Mouse (Mus musculus): ENCODE results near the gene Galnt14. TPM values are rescaled to one million over a fixed set of nuclear protein-coding genes. Genes with fewer than 3 reads are reported as not detected.

The Galnt14 gene
- polyA plus RNA-seq, 1 experiment from 2014 or later: 0.75 TPM

GRCm38 (mm10) chr17:73561149-73561548, 149.1 kb downstream of the Galnt14 start:
- no peak for ATAC-seq (replicated peaks; ENCODE audit: extremely low read depth, insufficient read depth, low FRiP score)
- Histone ChIP-seq H3K27ac (ENCODE audit: low read length) (no peak overlapping the region), H3K4me1 (ENCODE audit: control insufficient read depth, insufficient read depth, low read length) (no peaks in the 10 kb centered on the region), H3K27me3 (ENCODE audit: control insufficient read depth, insufficient read depth, low read length) (no peaks in the 10 kb centered on the region), H3K4me2 (ENCODE audit: low read depth, low read length) (no peak overlapping the region), H3K36me3 (ENCODE audit: control insufficient read depth, insufficient read depth) (no peaks in the 10 kb centered on the region), H3K9me3 (replicated peaks; ENCODE audit: control insufficient read depth, low read length) (no peaks in the 10 kb centered on the region), H3K4me3 (ENCODE audit: low read length) (no peak overlapping the region), H3K9ac (ENCODE audit: low read length) (no peak overlapping the region)
- WGBS: 56% methylated on average over 3 of the region's 3 CpGs

- H3K27ac ChIP-seq (ENCODE audit: low read length): no peak overlapping the region
- WGBS: 53% methylated on average over 5 of the region's 5 CpGs
- no peaks in the 10 kb centered on the region for H3K36me3 ChIP-seq (ENCODE audit: control insufficient read depth, insufficient read depth)
- H3K9me3 ChIP-seq (replicated peaks; ENCODE audit: control insufficient read depth, low read length): no peaks in the 10 kb centered on the region
- H3K9ac ChIP-seq (ENCODE audit: low read length): no peak overlapping the region
- H3K4me1 ChIP-seq (ENCODE audit: control insufficient read depth, insufficient read depth, low read length): no peaks in the 10 kb centered on the region
- H3K4me3 ChIP-seq (ENCODE audit: low read length): no peak overlapping the region
- no peak overlapping the region for H3K4me2 ChIP-seq (ENCODE audit: low read depth, low read length)
- H3K27me3 ChIP-seq (ENCODE audit: control insufficient read depth, insufficient read depth, low read length): no peaks in the 10 kb centered on the region
- ATAC-seq (replicated peaks; ENCODE audit: extremely low read depth, insufficient read depth, low FRiP score): no peak
Measured at GRCm38 (mm10) chr17:73560208-73560784, 150.0 kb downstream of the Galnt14 start.

- no peak for ATAC-seq (replicated peaks; ENCODE audit: extremely low read depth, insufficient read depth, low FRiP score)
- Histone ChIP-seq H3K36me3 (ENCODE audit: control insufficient read depth, insufficient read depth) (no peaks in the 10 kb centered on the region), H3K4me3 (ENCODE audit: low read length) (no peak overlapping the region), H3K27me3 (ENCODE audit: control insufficient read depth, insufficient read depth, low read length) (no peaks in the 10 kb centered on the region), H3K9me3 (replicated peaks; ENCODE audit: control insufficient read depth, low read length) (no peaks in the 10 kb centered on the region), H3K9ac (ENCODE audit: low read length) (no peak overlapping the region), H3K4me2 (ENCODE audit: low read depth, low read length) (no peak overlapping the region), H3K27ac (ENCODE audit: low read length) (no peak overlapping the region), H3K4me1 (ENCODE audit: control insufficient read depth, insufficient read depth, low read length) (no peaks in the 10 kb centered on the region)
- 54% methylated on average over 4 of the region's 4 CpGs for WGBS
Measured at GRCm38 (mm10) chr17:73559498-73559897, 150.8 kb downstream of the Galnt14 start.

GRCm38 (mm10) chr17:73557101-73557500, 153.2 kb downstream of the Galnt14 start:
- Histone ChIP-seq H3K9ac (ENCODE audit: low read length) (no peak overlapping the region), H3K4me1 (ENCODE audit: control insufficient read depth, insufficient read depth, low read length) (no peaks in the 10 kb centered on the region), H3K27me3 (ENCODE audit: control insufficient read depth, insufficient read depth, low read length) (no peaks in the 10 kb centered on the region), H3K36me3 (ENCODE audit: control insufficient read depth, insufficient read depth) (no peaks in the 10 kb centered on the region), H3K9me3 (replicated peaks; ENCODE audit: control insufficient read depth, low read length) (no peaks in the 10 kb centered on the region), H3K4me3 (ENCODE audit: low read length) (no peak overlapping the region), H3K27ac (ENCODE audit: low read length) (no peak overlapping the region; the same call in 1 of the 2 replicates), H3K4me2 (ENCODE audit: low read depth, low read length) (no peak overlapping the region)
- 41% methylated on average over 3 of the region's 3 CpGs for WGBS
- ATAC-seq (replicated peaks; ENCODE audit: extremely low read depth, insufficient read depth, low FRiP score): peak; percentile 52; the same call in 1 of the 2 replicates

GRCm38 (mm10) chr17:73556436-73556835, 153.8 kb downstream of the Galnt14 start:
- no peak for ATAC-seq (replicated peaks; ENCODE audit: extremely low read depth, insufficient read depth, low FRiP score)
- Histone ChIP-seq H3K4me3 (ENCODE audit: low read length) (no peak overlapping the region), H3K4me1 (ENCODE audit: control insufficient read depth, insufficient read depth, low read length) (no peaks in the 10 kb centered on the region), H3K9me3 (replicated peaks; ENCODE audit: control insufficient read depth, low read length) (no peaks in the 10 kb centered on the region), H3K27ac (ENCODE audit: low read length) (peak overlapping the region; percentile 24; the same call in 1 of the 2 replicates), H3K9ac (ENCODE audit: low read length) (no peak overlapping the region), H3K4me2 (ENCODE audit: low read depth, low read length) (no peak overlapping the region), H3K36me3 (ENCODE audit: control insufficient read depth, insufficient read depth) (no peaks in the 10 kb centered on the region), H3K27me3 (ENCODE audit: control insufficient read depth, insufficient read depth, low read length) (no peaks in the 10 kb centered on the region)
- 92% methylated on average over 2 of the region's 2 CpGs for WGBS

- Histone ChIP-seq H3K4me1 (ENCODE audit: control insufficient read depth, insufficient read depth, low read length) (no peaks in the 10 kb centered on the region), H3K36me3 (ENCODE audit: control insufficient read depth, insufficient read depth) (no peaks in the 10 kb centered on the region), H3K27me3 (ENCODE audit: control insufficient read depth, insufficient read depth, low read length) (no peaks in the 10 kb centered on the region), H3K9me3 (replicated peaks; ENCODE audit: control insufficient read depth, low read length) (no peaks in the 10 kb centered on the region), H3K4me3 (ENCODE audit: low read length) (no peak overlapping the region), H3K27ac (ENCODE audit: low read length) (no peak overlapping the region), H3K4me2 (ENCODE audit: low read depth, low read length) (no peak overlapping the region), H3K9ac (ENCODE audit: low read length) (no peak overlapping the region)
- ATAC-seq (replicated peaks; ENCODE audit: extremely low read depth, insufficient read depth, low FRiP score): no peak
- 82% methylated on average over 4 of the region's 4 CpGs for WGBS
Measured at GRCm38 (mm10) chr17:73554668-73555067, 155.6 kb downstream of the Galnt14 start.

GRCm38 (mm10) chr17:73548783-73549566, 161.3 kb downstream of the Galnt14 start:
- 76% methylated on average over 12 of the region's 12 CpGs for WGBS
- Histone ChIP-seq H3K4me2 (ENCODE audit: low read depth, low read length) (no peak overlapping the region), H3K27me3 (ENCODE audit: control insufficient read depth, insufficient read depth, low read length) (no peaks in the 10 kb centered on the region), H3K9ac (ENCODE audit: low read length) (no peak overlapping the region), H3K27ac (ENCODE audit: low read length) (no peak overlapping the region), H3K4me1 (ENCODE audit: control insufficient read depth, insufficient read depth, low read length) (no peaks in the 10 kb centered on the region), H3K9me3 (replicated peaks; ENCODE audit: control insufficient read depth, low read length) (no peaks in the 10 kb centered on the region), H3K36me3 (ENCODE audit: control insufficient read depth, insufficient read depth) (no peaks in the 10 kb centered on the region), H3K4me3 (ENCODE audit: low read length) (no peak overlapping the region)
- no peak for ATAC-seq (replicated peaks; ENCODE audit: extremely low read depth, insufficient read depth, low FRiP score)

GRCm38 (mm10) chr17:73548119-73548518, 162.1 kb downstream of the Galnt14 start:
- H3K27me3 ChIP-seq (ENCODE audit: control insufficient read depth, insufficient read depth, low read length): no peaks in the 10 kb centered on the region
- no peak overlapping the region for H3K4me2 ChIP-seq (ENCODE audit: low read depth, low read length)
- H3K9me3 ChIP-seq (replicated peaks; ENCODE audit: control insufficient read depth, low read length): no peaks in the 10 kb centered on the region
- ATAC-seq (replicated peaks; ENCODE audit: extremely low read depth, insufficient read depth, low FRiP score): no peak
- H3K36me3 ChIP-seq (ENCODE audit: control insufficient read depth, insufficient read depth): no peaks in the 10 kb centered on the region
- H3K27ac ChIP-seq (ENCODE audit: low read length): no peak overlapping the region
- H3K4me1 ChIP-seq (ENCODE audit: control insufficient read depth, insufficient read depth, low read length): no peaks in the 10 kb centered on the region
- H3K9ac ChIP-seq (ENCODE audit: low read length): no peak overlapping the region
- no peak overlapping the region for H3K4me3 ChIP-seq (ENCODE audit: low read length)
- 58% methylated on average over 7 of the region's 7 CpGs for WGBS

- Histone ChIP-seq H3K4me3 (ENCODE audit: low read length) (no peak overlapping the region), H3K27ac (ENCODE audit: low read length) (no peak overlapping the region), H3K9ac (ENCODE audit: low read length) (no peak overlapping the region), H3K9me3 (replicated peaks; ENCODE audit: control insufficient read depth, low read length) (no peaks in the 10 kb centered on the region), H3K4me1 (ENCODE audit: control insufficient read depth, insufficient read depth, low read length) (no peaks in the 10 kb centered on the region), H3K27me3 (ENCODE audit: control insufficient read depth, insufficient read depth, low read length) (no peaks in the 10 kb centered on the region), H3K4me2 (ENCODE audit: low read depth, low read length) (no peak overlapping the region), H3K36me3 (ENCODE audit: control insufficient read depth, insufficient read depth) (no peaks in the 10 kb centered on the region)
- 60% methylated on average over 2 of the region's 2 CpGs for WGBS
- no peak for ATAC-seq (replicated peaks; ENCODE audit: extremely low read depth, insufficient read depth, low FRiP score)
Measured at GRCm38 (mm10) chr17:73547483-73547882, 162.8 kb downstream of the Galnt14 start.
